Mouse (Mus musculus) midbrain, embryonic 12.5 days (tissue): ENCODE measurements around the gene Serpinb1b. TPM values are rescaled to one million over a fixed set of nuclear protein-coding genes. Genes with fewer than 3 reads are reported as not detected.
"Not testable (repeated sequence)": the region's sequence is repeated elsewhere in the genome, so short reads cannot be mapped to it uniquely, and the experiment has no call there.

Experiments used
- ATAC-seq: fragments of 200-750 bp; cut with Nextera tagmentation; 2 replicates; pipeline ENCODE4 v1.8.0; 2017; ENCODE audit warnings: low read depth, moderate TSS enrichment, moderate library complexity; ENCODE audit not compliant: low FRiP score
- H3K27ac ChIP-seq: fragments of 300-500 bp; sonication (generic); replicated peaks from 2 replicates; pipeline ENCODE4 v1.5.1; 2016; ENCODE audit warnings: mild to moderate bottlenecking
- H3K27me3 ChIP-seq: fragments of 300-500 bp; sonication (generic); 2 replicates; pipeline ENCODE4 v1.6.1; 2016; ENCODE audit warnings: mild to moderate bottlenecking
- H3K36me3 ChIP-seq: fragments of 300-500 bp; sonication (generic); 2 replicates; pipeline ENCODE4 v1.6.1; 2016
- H3K4me1 ChIP-seq: fragments of 300-500 bp; sonication (generic); 2 replicates; pipeline ENCODE4 v1.6.1; 2016
- H3K4me2 ChIP-seq: fragments of 300-500 bp; sonication (generic); replicated peaks from 2 replicates; pipeline ENCODE4 v1.6.1; 2016; ENCODE audit warnings: mild to moderate bottlenecking, moderate library complexity
- H3K4me3 ChIP-seq: fragments of 300-500 bp; sonication (generic); 2 replicates; pipeline ENCODE4 v1.5.1; 2016; ENCODE audit warnings: mild to moderate bottlenecking
- H3K9ac ChIP-seq: fragments of 300-500 bp; sonication (generic); replicated peaks from 2 replicates; pipeline ENCODE4 v1.6.1; 2016; ENCODE audit warnings: mild to moderate bottlenecking, moderate library complexity
- H3K9me3 ChIP-seq: fragments of 300-500 bp; sonication (generic); 2 replicates; pipeline ENCODE4 v1.6.1; 2016; ENCODE audit warnings: mild to moderate bottlenecking
- WGBS: fragments of 180-500 bp; shearing (Covaris S2); methylation state at CpG from one replicate; pipeline ENCODE4 v1.1.7; 2016; 5-methylcytosine and 5-hydroxymethylcytosine counted together
- polyA plus RNA-seq: library from polyadenylated mRNA; unstranded; fragments of >200 nt; fragmentation: Nextera tagmentation; extraction: Ambion mirVana; gene quantifications from 2 replicates; pipeline ENCODE4 v1.2.1, GENCODE M21; 2016

Gene Serpinb1b
- polyA plus RNA-seq: 0.26 and 0.34 TPM in 2 replicates

GRCm38 (mm10) chr13:33078056-33078705, at the start of gene Serpinb1b:
Gene Serpinb1b, plus strand, starts transcription at chr13:33078575.
- peak; percentile 75 for ATAC-seq
- Histone ChIP-seq H3K4me2 (no peak within 1 kb of the TSS), H3K9me3 (no peaks in the 10 kb centered on the region), H3K4me1 (peaks cover 8% of the 10 kb centered on the region; the same call in 1 of the 2 replicates), H3K27ac (no peak within 1 kb of the TSS), H3K9ac (no peak within 1 kb of the TSS), H3K27me3 (peaks cover 3% of the 10 kb centered on the region; the same call in 1 of the 2 replicates), H3K36me3 (no peaks in the 10 kb centered on the region), H3K4me3 (no peak within 1 kb of the TSS)
- 33% methylated on average over 3 of the region's 3 CpGs for WGBS

- not testable (repeated sequence) for H3K4me2 ChIP-seq, H3K27ac ChIP-seq, H3K4me1 ChIP-seq, H3K36me3 ChIP-seq, ATAC-seq, H3K27me3 ChIP-seq, H3K9me3 ChIP-seq, H3K9ac ChIP-seq, H3K4me3 ChIP-seq
- WGBS: 94% methylated on average over 2 of the region's 2 CpGs
These were observed 48.9 kb upstream of the Serpinb1b start for GRCm38 (mm10) chr13:33029478-33029877.

GRCm38 (mm10) chr13:33030281-33030680, 48.1 kb upstream of the Serpinb1b start:
- Histone ChIP-seq H3K4me2 (no peak overlapping the region), H3K4me3 (no peak overlapping the region), H3K9ac (no peak overlapping the region), H3K36me3 (no peaks in the 10 kb centered on the region), H3K27ac (no peak overlapping the region), H3K9me3 (no peaks in the 10 kb centered on the region), H3K4me1 (no peaks in the 10 kb centered on the region), H3K27me3 (no peaks in the 10 kb centered on the region)
- 79% methylated on average over 3 of the region's 3 CpGs for WGBS
- no peak for ATAC-seq

- no peak for ATAC-seq
- Histone ChIP-seq H3K4me3 (no peak overlapping the region), H3K27ac (no peak overlapping the region), H3K9ac (no peak overlapping the region), H3K27me3 (no peaks in the 10 kb centered on the region), H3K36me3 (no peaks in the 10 kb centered on the region), H3K4me1 (no peaks in the 10 kb centered on the region), H3K9me3 (no peaks in the 10 kb centered on the region), H3K4me2 (no peak overlapping the region)
- 79% methylated on average over 1 of the region's 1 CpGs for WGBS
These were observed 42.9 kb upstream of the Serpinb1b start for GRCm38 (mm10) chr13:33035506-33035905.

GRCm38 (mm10) chr13:33043542-33043941, 34.8 kb upstream of the Serpinb1b start:
- ATAC-seq: no peak
- 88% methylated on average over 3 of the region's 3 CpGs for WGBS
- no peaks in the 10 kb centered on the region for H3K9me3 ChIP-seq
- no peaks in the 10 kb centered on the region for H3K27me3 ChIP-seq
- H3K4me3 ChIP-seq: no peak overlapping the region
- no peaks in the 10 kb centered on the region for H3K36me3 ChIP-seq
- no peak overlapping the region for H3K27ac ChIP-seq
- H3K4me1 ChIP-seq: no peaks in the 10 kb centered on the region
- H3K4me2 ChIP-seq: no peak overlapping the region
- H3K9ac ChIP-seq: no peak overlapping the region

GRCm38 (mm10) chr13:33047234-33047633, 31.1 kb upstream of the Serpinb1b start:
- no peak overlapping the region for H3K4me3 ChIP-seq
- no peak for ATAC-seq
- 95% methylated on average over 2 of the region's 2 CpGs for WGBS

GRCm38 (mm10) chr13:33048187-33048586, 30.2 kb upstream of the Serpinb1b start:
- H3K27ac ChIP-seq: no peak overlapping the region
- no peak overlapping the region for H3K4me2 ChIP-seq
- 87% methylated on average over 4 of the region's 4 CpGs for WGBS
- no peaks in the 10 kb centered on the region for H3K4me1 ChIP-seq
- H3K9ac ChIP-seq: no peak overlapping the region
- H3K4me3 ChIP-seq: no peak overlapping the region
- no peaks in the 10 kb centered on the region for H3K36me3 ChIP-seq
- ATAC-seq: no peak
- no peaks in the 10 kb centered on the region for H3K9me3 ChIP-seq
- H3K27me3 ChIP-seq: no peaks in the 10 kb centered on the region

More at GRCm38 (mm10) chr13:33047234-33047633, 31.1 kb upstream of the Serpinb1b start:
- Histone ChIP-seq H3K36me3 (no peaks in the 10 kb centered on the region), H3K4me2 (no peak overlapping the region), H3K9ac (no peak overlapping the region), H3K9me3 (no peaks in the 10 kb centered on the region), H3K4me1 (no peaks in the 10 kb centered on the region), H3K27ac (no peak overlapping the region), H3K27me3 (no peaks in the 10 kb centered on the region)

- no peaks in the 10 kb centered on the region for H3K9me3 ChIP-seq
- WGBS: 82% methylated on average over 3 of the region's 3 CpGs
- H3K4me1 ChIP-seq: no peaks in the 10 kb centered on the region
- no peak overlapping the region for H3K4me2 ChIP-seq
- H3K27me3 ChIP-seq: no peaks in the 10 kb centered on the region
- H3K36me3 ChIP-seq: no peaks in the 10 kb centered on the region
- no peak overlapping the region for H3K4me3 ChIP-seq
- no peak overlapping the region for H3K27ac ChIP-seq
- no peak for ATAC-seq
- no peak overlapping the region for H3K9ac ChIP-seq
These were observed 26.7 kb upstream of the Serpinb1b start for GRCm38 (mm10) chr13:33051697-33052096.

- Histone ChIP-seq H3K27me3 (no peaks in the 10 kb centered on the region), H3K36me3 (no peaks in the 10 kb centered on the region), H3K4me2 (no peak overlapping the region), H3K9ac (no peak overlapping the region), H3K4me1 (no peaks in the 10 kb centered on the region), H3K9me3 (no peaks in the 10 kb centered on the region), H3K4me3 (no peak overlapping the region), H3K27ac (no peak overlapping the region)
- ATAC-seq: no peak
- WGBS: 59% methylated on average over 1 of the region's 1 CpGs
These were observed 15.3 kb upstream of the Serpinb1b start for GRCm38 (mm10) chr13:33063048-33063447.

- no peak overlapping the region for H3K4me3 ChIP-seq
- no peak overlapping the region for H3K27ac ChIP-seq
- no peak overlapping the region for H3K4me2 ChIP-seq
- no peaks in the 10 kb centered on the region for H3K4me1 ChIP-seq
- no peaks in the 10 kb centered on the region for H3K36me3 ChIP-seq
- no peak overlapping the region for H3K9ac ChIP-seq
- H3K9me3 ChIP-seq: no peaks in the 10 kb centered on the region
- H3K27me3 ChIP-seq: no peaks in the 10 kb centered on the region
- WGBS: 78% methylated on average over 1 of the region's 1 CpGs
- no peak for ATAC-seq
These were observed 10.9 kb upstream of the Serpinb1b start for GRCm38 (mm10) chr13:33067387-33067977.

- no peak overlapping the region for H3K9ac ChIP-seq
- ATAC-seq: no peak
- H3K27ac ChIP-seq: no peak overlapping the region
- no peaks in the 10 kb centered on the region for H3K9me3 ChIP-seq
- H3K4me1 ChIP-seq: no peaks in the 10 kb centered on the region
- H3K27me3 ChIP-seq: no peaks in the 10 kb centered on the region
- H3K4me3 ChIP-seq: no peak overlapping the region
- H3K36me3 ChIP-seq: no peaks in the 10 kb centered on the region
- 90% methylated on average over 3 of the region's 3 CpGs for WGBS
- no peak overlapping the region for H3K4me2 ChIP-seq
These were observed 10.2 kb upstream of the Serpinb1b start for GRCm38 (mm10) chr13:33068164-33068563.

- no peak overlapping the region for H3K4me2 ChIP-seq
- WGBS: 84% methylated on average over 5 of the region's 5 CpGs
These were observed 6.6 kb upstream of the Serpinb1b start for GRCm38 (mm10) chr13:33071776-33072175.

More at GRCm38 (mm10) chr13:33071776-33072175, 6.6 kb upstream of the Serpinb1b start:
- no peaks in the 10 kb centered on the region for H3K27me3 ChIP-seq
- H3K36me3 ChIP-seq: no peaks in the 10 kb centered on the region
- ATAC-seq: no peak
- H3K27ac ChIP-seq: no peak overlapping the region
- no peaks in the 10 kb centered on the region for H3K4me1 ChIP-seq
- no peak overlapping the region for H3K9ac ChIP-seq
- no peaks in the 10 kb centered on the region for H3K9me3 ChIP-seq
- H3K4me3 ChIP-seq: no peak overlapping the region
